Mouse (Mus musculus) G1E (cell line): ENCODE data around the gene Rab7b.

ENCODE experiments used
- CTCF ChIP-seq: IDR thresholded peaks from 2 replicates; pipeline ENCODE4 v1.5.1; 2012; ENCODE audit warnings: low read depth, low read length, inconsistent platforms, mixed read lengths
- GATA1 ChIP-seq: IDR thresholded peaks from 2 replicates; pipeline ENCODE4 v1.6.1; 2012; ENCODE audit warnings: borderline replicate concordance, low read length, inconsistent platforms, mixed read lengths
- POLR2AphosphoS5 ChIP-seq: IDR thresholded peaks from 2 replicates; pipeline ENCODE4 v1.6.1; 2012; ENCODE audit warnings: low read depth, low read length, inconsistent platforms; ENCODE audit not compliant: insufficient replicate concordance

- no peak for TF ChIP-seq CTCF
- TF ChIP-seq GATA1 = no peak
- TF ChIP-seq POLR2AphosphoS5 = no peak
Measured at GRCm38 (mm10) chr1:131754212-131754829, 65.8 kb downstream of the Rab7b start.
